Mouse (Mus musculus) forebrain, postnatal 0 days (tissue): Measurements from ENCODE around the gene Far2. TPM values are rescaled to one million over a fixed set of nuclear protein-coding genes. Genes with fewer than 3 reads are reported as not detected.

Experiments used
- ATAC-seq: fragments of 200-750 bp; cut with Nextera tagmentation; 2 replicates; pipeline ENCODE4 v1.8.0; 2017; ENCODE audit warnings: mild to moderate bottlenecking, moderate library complexity
- DNase-seq: peaks from one replicate; pipeline ENCODE4 v3.0.0-alpha.2; 2015
- H3K27ac ChIP-seq: fragments of 300-500 bp; sonication (generic); 2 replicates; pipeline ENCODE4 v1.5.1; 2014; ENCODE audit warnings: low read depth, mild to moderate bottlenecking, antibody characterized with exemption, low read length, moderate library complexity, mixed read lengths
- H3K27me3 ChIP-seq: fragments of 300-500 bp; sonication (generic); 2 replicates; pipeline ENCODE4 v1.6.1; 2014; ENCODE audit warnings: mild to moderate bottlenecking, low read length, mixed read lengths; ENCODE audit not compliant: insufficient read depth
- H3K36me3 ChIP-seq: fragments of 300-500 bp; sonication (generic); 2 replicates; pipeline ENCODE4 v1.6.1; 2014; ENCODE audit warnings: mild to moderate bottlenecking, moderate library complexity; ENCODE audit not compliant: insufficient read depth
- H3K4me1 ChIP-seq: fragments of 300-500 bp; sonication (generic); 2 replicates; pipeline ENCODE4 v1.6.1; 2014; ENCODE audit warnings: antibody characterized with exemption; ENCODE audit not compliant: insufficient read depth
- H3K4me2 ChIP-seq: fragments of 300-500 bp; sonication (generic); 2 replicates; pipeline ENCODE4 v1.6.1; 2014; ENCODE audit warnings: low read depth, mild to moderate bottlenecking, moderate library complexity
- H3K4me3 ChIP-seq: fragments of 300-500 bp; sonication (generic); 2 replicates; pipeline ENCODE4 v1.5.1; 2014; ENCODE audit warnings: low read depth, low read length, mixed read lengths
- H3K9ac ChIP-seq: fragments of 300-500 bp; sonication (generic); 2 replicates; pipeline ENCODE4 v1.6.1; 2014; ENCODE audit warnings: mild to moderate bottlenecking
- H3K9me3 ChIP-seq: fragments of 300-500 bp; sonication (generic); 2 replicates; pipeline ENCODE4 v1.6.1; 2016; ENCODE audit warnings: low read length
- CTCF ChIP-seq: sonication (generic); IDR thresholded peaks from 2 replicates; pipeline ENCODE4 v1.5.1; 2016; ENCODE audit warnings: antibody characterized with exemption, control low read depth, low read depth
- WGBS: fragments of 180-500 bp; shearing (Covaris S2); extraction: QIAGEN DNeasy Blood & Tissue Kit; methylation state at CpG from one replicate; pipeline ENCODE4 v1.1.7; 2014; 5-methylcytosine and 5-hydroxymethylcytosine counted together
- polyA plus RNA-seq: library from polyadenylated mRNA; unstranded; fragments of >200 nt; fragmentation: Nextera tagmentation; extraction: Ambion mirVana; gene quantifications from 2 replicates; pipeline ENCODE4 v1.2.1, GENCODE M21; 2015
- total RNA-seq: library from RNA; depleted of rRNA; stranded (reverse); fragments of >200 nt; gene quantifications from 2 replicates; pipeline ENCODE4 v1.2.3, GENCODE M21; 2014; rRNA removed

Gene Far2
- total and polyA plus RNA-seq, 2 experiments from 2014 or later, result 29.5 to 34.0 TPM

DNA sequence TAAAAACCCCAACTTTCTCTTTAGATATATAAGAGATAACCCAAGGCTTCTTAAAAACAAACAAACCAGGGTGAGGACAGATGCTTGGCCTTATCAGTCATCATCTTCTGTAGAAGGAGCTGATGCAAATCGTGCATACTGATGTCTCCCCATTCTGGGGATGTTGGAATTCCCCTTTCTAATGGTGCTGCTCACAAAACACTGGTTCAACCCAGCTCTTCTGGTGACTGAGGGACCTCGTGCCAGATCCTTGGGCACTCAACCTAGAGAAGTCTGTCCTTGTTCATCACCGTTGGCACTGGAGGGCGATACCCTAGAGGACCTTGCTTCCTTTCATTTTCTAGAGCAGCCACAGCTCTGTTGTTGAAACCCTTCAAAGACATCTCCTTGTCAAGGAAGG, 169.7 kb downstream of the Far2 start:
- H3K27me3 ChIP-seq, result no peaks in the 10 kb centered on the region
- no peak overlapping the region for H3K4me3 ChIP-seq
- H3K9me3 ChIP-seq, result no peaks in the 10 kb centered on the region
- H3K27ac ChIP-seq, result no peak overlapping the region
- H3K4me2 ChIP-seq, result no peak overlapping the region
- peaks cover 4% of the 10 kb centered on the region; the same call in 1 of the 2 replicates for H3K4me1 ChIP-seq
- DNase-seq, result no peak
- no peaks in the 10 kb centered on the region for H3K36me3 ChIP-seq
- no peak for ATAC-seq
- WGBS, result 92% methylated on average over 4 of the region's 4 CpGs
- no peak for TF ChIP-seq CTCF
- no peak overlapping the region for H3K9ac ChIP-seq

DNA sequence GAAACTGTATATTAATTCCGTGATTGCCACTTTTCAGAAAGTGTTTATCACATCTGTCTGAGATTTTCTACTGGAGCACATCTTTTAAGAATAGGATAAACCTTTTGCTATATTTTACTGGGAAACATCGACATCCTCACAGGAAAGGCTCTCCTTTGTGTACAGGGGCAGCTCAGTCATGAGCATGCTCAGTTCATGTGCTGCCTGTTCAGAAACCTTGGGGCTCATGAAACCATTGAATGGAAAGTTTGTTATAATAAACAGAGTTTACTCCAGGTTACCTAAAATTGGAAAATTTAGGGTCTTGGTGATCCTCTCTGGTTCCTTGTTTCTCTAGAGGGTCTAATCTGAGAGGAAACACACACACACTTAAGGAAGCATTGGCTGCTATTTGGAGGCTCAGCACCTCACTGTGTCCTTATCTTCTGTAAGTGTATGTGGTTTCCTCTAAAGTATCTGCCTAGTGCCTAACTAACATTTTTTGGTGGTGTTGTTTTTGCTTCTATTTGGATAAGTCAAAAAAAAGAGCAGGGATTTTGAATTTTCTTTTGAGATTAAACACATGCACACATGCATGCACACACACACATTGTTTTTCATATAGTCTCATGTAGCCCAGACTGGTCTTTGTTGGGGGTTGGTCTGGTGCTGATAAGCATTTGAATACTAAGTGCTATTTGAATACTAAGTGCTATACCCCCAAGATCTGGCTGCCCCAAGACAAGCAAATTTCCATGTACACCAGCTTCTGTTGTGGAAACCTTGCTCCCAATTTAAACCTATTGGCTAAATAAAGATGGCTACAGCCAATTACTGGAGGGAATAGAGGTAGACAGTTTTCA, 171.4 kb downstream of the Far2 start:
- H3K9me3 ChIP-seq, result no peaks in the 10 kb centered on the region
- no peak overlapping the region for H3K4me2 ChIP-seq
- H3K36me3 ChIP-seq, result no peaks in the 10 kb centered on the region
- TF ChIP-seq CTCF, result no peak
- no peak for DNase-seq
- no peak for ATAC-seq
- WGBS, result 94% methylated on average over 2 of the region's 2 CpGs
- no peaks in the 10 kb centered on the region for H3K4me1 ChIP-seq
- no peak overlapping the region for H3K27ac ChIP-seq
- H3K27me3 ChIP-seq, result no peaks in the 10 kb centered on the region
- H3K9ac ChIP-seq, result no peak overlapping the region
- no peak overlapping the region for H3K4me3 ChIP-seq

DNA sequence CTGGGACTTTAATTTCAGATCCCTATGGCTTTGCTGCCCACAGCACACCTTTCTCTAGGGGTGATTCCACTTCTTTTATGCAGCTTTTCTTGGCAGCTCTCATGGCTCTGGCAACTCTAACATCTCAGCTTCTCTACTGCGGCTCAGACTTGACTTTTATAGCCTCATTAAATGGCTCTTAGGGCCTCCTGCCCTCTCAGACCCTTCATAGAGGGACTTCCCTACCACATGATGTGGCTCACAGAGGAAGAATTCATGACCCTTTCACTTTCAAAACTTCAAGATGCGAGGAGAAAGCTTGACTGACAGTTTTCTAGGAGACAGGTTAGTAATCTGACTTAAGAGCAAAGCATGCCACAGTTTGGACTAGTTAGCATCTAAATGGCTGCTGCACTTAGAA, 175.6 kb downstream of the Far2 start:
- no peak overlapping the region for H3K9ac ChIP-seq
- DNase-seq (no peak), ATAC-seq (no peak)
- no peak overlapping the region for H3K4me2 ChIP-seq
- H3K27ac ChIP-seq, result no peak overlapping the region
- no peaks in the 10 kb centered on the region for H3K4me1 ChIP-seq
- no peak overlapping the region for H3K4me3 ChIP-seq
- no peaks in the 10 kb centered on the region for H3K9me3 ChIP-seq
- H3K36me3 ChIP-seq, result no peaks in the 10 kb centered on the region
- 63% methylated on average over 2 of the region's 2 CpGs for WGBS
- TF ChIP-seq CTCF, result no peak
- H3K27me3 ChIP-seq, result no peaks in the 10 kb centered on the region

DNA sequence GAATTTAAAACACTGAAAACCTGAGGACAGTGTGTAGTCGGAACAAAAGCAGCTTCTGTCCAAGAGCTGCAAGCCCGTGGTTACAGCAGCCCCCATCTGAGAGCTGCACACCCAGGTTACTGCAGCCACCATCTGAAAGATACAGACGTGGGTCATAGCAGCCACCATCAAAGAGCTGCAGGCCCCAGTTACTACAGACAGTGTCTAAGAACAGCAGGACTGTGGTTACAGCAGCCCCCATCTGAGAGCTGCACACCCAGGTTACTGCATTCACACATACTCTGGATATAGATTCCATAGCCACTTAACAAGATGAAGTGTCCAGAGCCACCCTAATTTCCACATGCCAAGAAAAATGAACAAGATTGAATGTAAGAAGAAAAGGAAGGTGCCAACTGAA, 180.5 kb downstream of the Far2 start:
- no peak for TF ChIP-seq CTCF
- DNase-seq, result no peak
- Histone ChIP-seq H3K4me2 (no peak overlapping the region), H3K9ac (no peak overlapping the region), H3K9me3 (no peaks in the 10 kb centered on the region), H3K36me3 (no peaks in the 10 kb centered on the region), H3K27me3 (no peaks in the 10 kb centered on the region), H3K27ac (no peak overlapping the region), H3K4me3 (no peak overlapping the region), H3K4me1 (no peaks in the 10 kb centered on the region)
- ATAC-seq, result no peak
- 56% methylated on average over 3 of the region's 3 CpGs for WGBS

Other genes starting within 250 kb of the Far2 start
- 115 and 125 TPM in 2 replicates for gene Ergic2, start 165.1 kb downstream of the Far2 start, total RNA-seq
- gene Ergic2, start 165.1 kb downstream of the Far2 start, polyA plus RNA-seq, result 173 and 177 TPM in 2 replicates